Mouse (Mus musculus) CH12.LX (cell line): Measurements from ENCODE around the gene Tex14. TPM values are rescaled to one million over a fixed set of nuclear protein-coding genes. Genes with fewer than 3 reads are reported as not detected.

Source experiments
- DNase-seq: peaks from one replicate; pipeline ENCODE4 v3.0.0-alpha.2; 2013; ENCODE audit errors: extremely low read depth
- H3K27ac ChIP-seq: 2 replicates; pipeline ENCODE4 v1.5.1; 2012; ENCODE audit warnings: low read depth, mild to moderate bottlenecking, control low read depth, moderate library complexity; ENCODE audit not compliant: insufficient read depth
- H3K27me3 ChIP-seq: replicated peaks from 2 replicates; pipeline ENCODE3; 2012; ENCODE audit warnings: inconsistent platforms
- H3K36me3 ChIP-seq, 2 experiments: replicated peaks in 1 of 2; 2 replicates each; pipeline versions ENCODE3 to v1.6.1; 2012; ENCODE audit warnings: inconsistent platforms in 1 of 2, low read length in 1 of 2, mild to moderate bottlenecking in 1 of 2, mixed read lengths in 1 of 2, moderate library complexity in 1 of 2; ENCODE audit not compliant: control insufficient read depth in 1 of 2, insufficient read depth in 1 of 2
- H3K4me1 ChIP-seq, 2 experiments: 2 replicates each; pipeline ENCODE4 v1.6.1; 2012; ENCODE audit warnings: inconsistent platforms in 1 of 2, moderate library complexity in 1 of 2; ENCODE audit not compliant: insufficient read depth in 2 of 2, control insufficient read depth in 1 of 2
- H3K4me2 ChIP-seq: 2 replicates; pipeline ENCODE4 v1.6.1; 2012; ENCODE audit warnings: low read depth, mild to moderate bottlenecking, control low read depth; ENCODE audit not compliant: poor library complexity, insufficient read depth, severe bottlenecking
- H3K4me3 ChIP-seq, 3 experiments: fragments of 150-350 bp in 1 of 3; sonication (generic) in 1 of 3; replicated peaks in 1 of 3; 2 replicates each; pipeline versions ENCODE3 to v1.5.1; 2011 to 2012; ENCODE audit warnings: low read depth in 2 of 3, low read length in 2 of 3, mild to moderate bottlenecking in 2 of 3, moderate library complexity in 2 of 3, control low read depth in 1 of 3, improper control_type of control experiment in 1 of 3, inconsistent platforms in 1 of 3, mixed read lengths in 1 of 3; ENCODE audit not compliant: poor library complexity in 1 of 3
- H3K79me2 ChIP-seq: replicated peaks from 2 replicates; pipeline ENCODE4 v1.6.1; 2012; ENCODE audit warnings: mild to moderate bottlenecking, moderate library complexity; ENCODE audit not compliant: control insufficient read depth, poor library complexity, insufficient read depth, severe bottlenecking; ENCODE audit errors: extremely low read depth
- H3K9ac ChIP-seq: 2 replicates; pipeline ENCODE4 v1.6.1; 2012; ENCODE audit warnings: low read depth, mild to moderate bottlenecking, control low read depth, moderate library complexity; ENCODE audit not compliant: insufficient read depth
- H3K9me3 ChIP-seq: replicated peaks from 2 replicates; pipeline ENCODE3; 2012; ENCODE audit warnings: low read length, inconsistent platforms, mixed read lengths
- BHLHE40 ChIP-seq: IDR thresholded peaks from 2 replicates; pipeline ENCODE4 v1.6.1; 2011; ENCODE audit warnings: mild to moderate bottlenecking, low read depth, low read length, improper control_type of control experiment
- E2F4 ChIP-seq: IDR thresholded peaks from 2 replicates; pipeline ENCODE4 v1.6.1; 2011; ENCODE audit warnings: low read depth, low read length, improper control_type of control experiment; ENCODE audit not compliant: insufficient replicate concordance
- ELF1 ChIP-seq: IDR thresholded peaks from 2 replicates; pipeline ENCODE4 v1.6.1; 2014; ENCODE audit warnings: low read depth, mild to moderate bottlenecking, inconsistent platforms, low read length, improper control_type of control experiment
- ETS1 ChIP-seq: conservative IDR thresholded peaks from 2 replicates; pipeline ENCODE4 v1.6.1; 2012; ENCODE audit warnings: low read depth, mild to moderate bottlenecking, inconsistent platforms, low read length, improper control_type of control experiment, moderate library complexity
- JUN ChIP-seq: IDR thresholded peaks from 2 replicates; pipeline ENCODE4 v1.6.1; 2011; ENCODE audit warnings: low read depth, mild to moderate bottlenecking, low read length, improper control_type of control experiment, moderate library complexity; ENCODE audit not compliant: insufficient read depth
- JUND ChIP-seq: conservative IDR thresholded peaks from 2 replicates; pipeline ENCODE4 v1.6.1; 2011; ENCODE audit warnings: low read depth, low read length, improper control_type of control experiment
- MAFK ChIP-seq: IDR thresholded peaks from 2 replicates; pipeline ENCODE4 v1.6.1; 2011; ENCODE audit warnings: low read length, improper control_type of control experiment; ENCODE audit not compliant: insufficient replicate concordance
- MAX ChIP-seq: IDR thresholded peaks from 2 replicates; pipeline ENCODE4 v1.6.1; 2011; ENCODE audit warnings: low read length, improper control_type of control experiment
- MAZ ChIP-seq: IDR thresholded peaks from 2 replicates; pipeline ENCODE4 v1.6.1; 2012; ENCODE audit warnings: low read depth, mild to moderate bottlenecking, inconsistent platforms, low read length, improper control_type of control experiment, moderate library complexity
- MXI1 ChIP-seq: IDR thresholded peaks from 2 replicates; pipeline ENCODE4 v1.6.1; 2011; ENCODE audit warnings: mild to moderate bottlenecking, low read depth, low read length, improper control_type of control experiment
- NELFE ChIP-seq: IDR thresholded peaks from 2 replicates; pipeline ENCODE4 v1.6.1; 2011; ENCODE audit warnings: low read depth, low read length, improper control_type of control experiment
- PAX5 ChIP-seq: IDR thresholded peaks from 2 replicates; pipeline ENCODE4 v1.6.1; 2012; ENCODE audit warnings: low read length, inconsistent platforms, mixed read lengths
- POLR2A ChIP-seq: IDR thresholded peaks from 2 replicates; pipeline ENCODE4 v1.6.1; 2011; ENCODE audit warnings: low read depth, mild to moderate bottlenecking, improper control_type of control experiment, low read length
- POLR2AphosphoS2 ChIP-seq: IDR thresholded peaks from 2 replicates; pipeline ENCODE4 v1.6.1; 2011; ENCODE audit warnings: low read depth, low read length, improper control_type of control experiment
- RAD21 ChIP-seq: IDR thresholded peaks from 2 replicates; pipeline ENCODE4 v1.6.1; 2011; ENCODE audit warnings: low read depth, mild to moderate bottlenecking, low read length, improper control_type of control experiment, moderate library complexity
- TBP ChIP-seq: conservative IDR thresholded peaks from 2 replicates; pipeline ENCODE4 v1.6.1; 2011; ENCODE audit warnings: low read depth, low read length, improper control_type of control experiment
- TCF12 ChIP-seq: IDR thresholded peaks from 2 replicates; pipeline ENCODE4 v1.6.1; 2014; ENCODE audit warnings: low read depth, mild to moderate bottlenecking, inconsistent platforms, low read length, improper control_type of control experiment
- UBTF ChIP-seq: IDR thresholded peaks from 2 replicates; pipeline ENCODE4 v1.6.1; 2012; ENCODE audit warnings: low read depth, mild to moderate bottlenecking, inconsistent platforms, low read length, improper control_type of control experiment, moderate library complexity
- USF1 ChIP-seq: IDR thresholded peaks from 2 replicates; pipeline ENCODE4 v1.6.1; 2014; ENCODE audit warnings: low read depth, mild to moderate bottlenecking, inconsistent platforms, low read length, improper control_type of control experiment
- ZNF384 ChIP-seq: IDR thresholded peaks from 2 replicates; pipeline ENCODE4 v1.6.1; 2012; ENCODE audit warnings: low read depth, low read length, improper control_type of control experiment, inconsistent platforms
- dilution Hi-C: fragments of 300-500 bp; cut with MboI; formaldehyde crosslinking; loops from 2 replicates; pipeline ENCODE4 v1.14.3; 2020; ENCODE audit warnings: low sequenced_read_pairs; ENCODE audit not compliant: extremely low pct_unique_long_range_greater_than_20kb, extremely low pct_ligation_motif_present
- in situ Hi-C: fragments of 300-500 bp; cut with MboI; formaldehyde crosslinking; loops from 3 replicates; pipeline ENCODE4 v1.14.3; 2019; ENCODE audit warnings: low sequenced_read_pairs, low pct_ligation_motif_present, low pct_unique_long_range_greater_than_20kb, mixed read lengths
- polyA plus RNA-seq: library from polyadenylated mRNA; unstranded; fragments of >175 nt; gene quantifications from 2 replicates; pipeline ENCODE4 v1.2.1, GENCODE M21; 2012; ENCODE audit warnings: low read depth; ENCODE audit not compliant: insufficient read length
- total RNA-seq, 2 experiments: library from RNA; depleted of rRNA; stranded (reverse); fragments of 300-350 nt in 1 of 2; fragments of >200 nt in 1 of 2; gene quantifications; 2 replicates each; pipeline ENCODE4 v1.2.3; 2012 to 2014

Tex14 gene
- total and polyA plus RNA-seq, 3 experiments: 1.3 to 2.1 (median 1.4) TPM

DNA sequence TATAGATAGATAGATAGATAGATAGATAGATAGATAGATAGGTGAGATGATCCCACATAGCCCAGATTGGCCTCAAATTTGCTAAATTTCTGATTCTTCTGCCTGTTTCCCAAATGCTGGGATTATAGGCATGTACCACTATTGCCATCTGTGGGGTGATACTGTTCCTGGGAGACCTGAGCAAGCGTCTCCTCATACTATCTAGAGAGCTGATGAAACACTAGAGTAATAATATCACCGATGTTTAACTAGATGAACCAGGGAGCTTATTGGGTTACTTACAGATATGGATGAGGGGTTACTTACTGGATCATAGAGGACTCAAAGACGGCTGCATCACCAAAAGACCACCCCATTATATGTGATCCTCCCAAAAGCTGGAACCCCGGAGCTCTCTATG lies 24.5 kb downstream of the Tex14 start:
- dilution Hi-C loops: no loop called here
- H3K4me1 ChIP-seq: peaks cover 5 to 45% of the 10 kb centered on the region in 2 experiments
- no peak for TF ChIP-seq POLR2AphosphoS2
- no peak for TF ChIP-seq RAD21

DNA sequence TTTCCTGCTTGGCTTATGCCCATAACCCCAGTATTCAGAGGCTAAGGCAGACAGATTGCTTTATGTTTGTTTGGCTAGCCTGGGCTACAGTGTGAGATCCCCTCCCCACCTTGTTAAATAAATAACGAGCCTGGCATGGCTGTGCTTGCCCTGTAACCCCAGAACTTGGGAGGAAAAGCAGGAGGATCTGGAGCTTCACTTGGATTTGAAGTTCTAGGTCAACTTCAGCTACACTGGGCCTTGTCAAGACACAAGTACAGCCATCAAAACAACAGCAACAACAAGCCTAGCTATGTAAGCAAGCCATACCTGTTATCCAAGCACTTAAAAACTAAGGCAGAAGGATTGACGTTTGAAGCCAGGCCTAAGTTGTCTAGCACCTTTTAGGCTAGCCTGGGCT lies 25.5 kb downstream of the Tex14 start:
- Histone ChIP-seq H3K79me2 (no peaks in the 10 kb centered on the region), H3K4me2 (no peak overlapping the region), H3K9ac (no peak overlapping the region), H3K4me1 (peaks cover 5 to 43% of the 10 kb centered on the region in 2 experiments; a peak in 3 of 4 replicates), H3K9me3 (no peaks in the 10 kb centered on the region), H3K4me3 (no peak overlapping the region), H3K27ac (no peak overlapping the region), H3K36me3 (no peaks in the 10 kb centered on the region), H3K27me3 (no peaks in the 10 kb centered on the region)
- TF ChIP-seq JUN: no peak
- TF ChIP-seq RAD21: no peak
- no peak for TF ChIP-seq PAX5
- no peak for TF ChIP-seq BHLHE40
- no peak for TF ChIP-seq POLR2A
- no peak for TF ChIP-seq TBP
- no peak for TF ChIP-seq MAZ
- no peak for TF ChIP-seq TCF12
- TF ChIP-seq NELFE: no peak
- no peak for TF ChIP-seq E2F4
- no peak for TF ChIP-seq ZNF384
- no peak for TF ChIP-seq UBTF
- TF ChIP-seq ELF1: no peak
- TF ChIP-seq MXI1: no peak
- TF ChIP-seq MAFK: no peak
- TF ChIP-seq POLR2AphosphoS2: no peak
- no peak for TF ChIP-seq ETS1
- TF ChIP-seq USF1: no peak
- TF ChIP-seq JUND: no peak
- TF ChIP-seq MAX: no peak
- in situ Hi-C loops (loop anchor here (5.0 kb wide), 1 partner anchor 92 kb away; no protein-coding TSS in a partner anchor), dilution Hi-C loops (no loop called here)
- DNase-seq: no peak

More for the DNA sequence above, 24.5 kb downstream of the Tex14 start:
- H3K27me3 ChIP-seq: no peaks in the 10 kb centered on the region
- DNase-seq: no peak
- no peak overlapping the region for H3K9ac ChIP-seq
- no peaks in the 10 kb centered on the region for H3K36me3 ChIP-seq
- no peak overlapping the region for H3K27ac ChIP-seq
- no peaks in the 10 kb centered on the region for H3K9me3 ChIP-seq
- H3K4me2 ChIP-seq: no peak overlapping the region
- in situ Hi-C loops: loop anchor here (5.0 kb wide), 1 partner anchor 33 kb away; no protein-coding TSS in a partner anchor
- H3K4me3 ChIP-seq: no peak overlapping the region
- no peaks in the 10 kb centered on the region for H3K79me2 ChIP-seq
